Mouse (Mus musculus) layer of hippocampus, adult 11-12 months (tissue): ENCODE measurements around the gene Def6.

Experiments
- DNase-seq: peaks from one replicate; pipeline ENCODE4 v3.0.0; 2022; ENCODE audit warnings: low spot score

Def6 gene

DNA sequence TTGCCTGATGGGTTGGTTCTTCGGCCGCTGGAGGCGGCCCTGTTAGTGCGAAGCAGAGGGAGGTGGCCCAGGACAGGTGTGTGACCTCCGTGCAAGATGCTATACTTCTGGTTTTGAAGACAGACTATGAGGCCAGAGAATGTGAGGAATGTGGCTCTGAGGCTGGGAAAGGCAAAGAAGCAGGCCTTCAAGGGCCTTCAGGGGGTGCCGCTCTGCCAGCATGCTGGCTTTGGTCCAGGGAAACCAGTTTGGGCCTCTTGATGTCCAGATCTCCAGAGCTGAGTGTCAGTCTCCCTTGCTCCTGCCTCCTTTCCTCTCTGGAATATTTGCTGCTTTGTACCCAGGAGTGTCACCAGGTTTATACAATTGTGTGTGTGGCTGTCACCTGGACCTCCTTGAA is 34.7 kb downstream of the Def6 start:
- DNase-seq: no peak

DNA sequence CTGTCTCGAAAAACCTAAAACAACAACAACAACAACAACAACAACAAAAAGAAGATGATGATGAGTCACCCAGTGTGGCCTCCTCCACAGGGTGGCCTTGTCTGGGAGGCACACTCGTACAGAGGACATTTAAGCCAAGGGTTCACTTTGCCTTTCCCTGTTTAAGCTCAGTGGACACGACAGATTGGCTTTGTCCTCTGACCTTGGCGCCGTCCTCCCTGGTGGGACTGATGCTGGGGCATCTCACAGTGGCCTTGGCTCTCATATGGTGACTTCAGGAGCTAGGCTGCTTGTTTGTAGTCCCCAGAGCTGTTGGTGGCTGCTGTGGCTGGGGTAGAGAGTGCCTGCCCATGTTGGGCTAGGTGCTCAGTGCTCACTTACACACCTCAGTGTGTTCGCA is 36.6 kb downstream of the Def6 start:
- no peak for DNase-seq

DNA sequence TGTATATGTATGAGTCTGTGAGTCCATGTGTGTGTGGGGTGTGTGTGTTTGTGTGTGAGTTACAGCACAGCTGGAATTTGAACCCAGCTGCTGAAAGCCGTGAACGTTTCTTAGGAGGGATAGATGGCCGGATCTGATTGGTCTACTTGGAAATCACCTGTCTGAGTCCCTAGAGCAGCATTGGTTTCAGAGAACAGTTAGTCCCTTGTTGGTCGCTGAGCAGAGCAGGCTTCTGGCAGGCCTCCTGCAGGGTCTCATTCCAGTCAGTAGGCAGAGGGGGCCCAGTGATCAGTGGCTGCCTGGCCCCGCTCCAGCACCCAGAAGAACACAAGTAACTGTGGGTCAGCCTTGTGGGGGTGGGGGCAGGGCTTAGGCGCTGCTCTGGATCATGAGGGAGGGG is 37.1 kb downstream of the Def6 start:
- peak; percentile 65 for DNase-seq

DNA sequence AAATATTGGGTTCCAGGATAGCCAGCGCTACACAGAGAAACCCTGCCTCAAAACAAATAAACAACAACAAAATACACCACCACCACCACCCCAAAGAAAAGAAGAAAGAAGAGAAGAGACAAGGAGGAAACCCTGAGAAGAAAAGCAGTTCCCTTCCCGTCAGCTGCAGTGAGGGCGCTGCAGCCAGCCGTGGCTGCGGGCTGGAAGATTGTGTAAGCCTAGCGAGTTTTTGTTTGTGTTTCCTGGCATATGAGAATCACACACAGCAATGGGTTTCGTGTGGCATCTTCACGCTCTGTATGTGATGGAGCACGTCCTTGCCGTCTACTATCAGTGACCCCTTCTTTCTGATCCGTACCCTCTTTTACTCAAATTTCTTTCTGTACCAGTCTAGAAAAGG is 39.1 kb downstream of the Def6 start:
- DNase-seq: no peak

DNA sequence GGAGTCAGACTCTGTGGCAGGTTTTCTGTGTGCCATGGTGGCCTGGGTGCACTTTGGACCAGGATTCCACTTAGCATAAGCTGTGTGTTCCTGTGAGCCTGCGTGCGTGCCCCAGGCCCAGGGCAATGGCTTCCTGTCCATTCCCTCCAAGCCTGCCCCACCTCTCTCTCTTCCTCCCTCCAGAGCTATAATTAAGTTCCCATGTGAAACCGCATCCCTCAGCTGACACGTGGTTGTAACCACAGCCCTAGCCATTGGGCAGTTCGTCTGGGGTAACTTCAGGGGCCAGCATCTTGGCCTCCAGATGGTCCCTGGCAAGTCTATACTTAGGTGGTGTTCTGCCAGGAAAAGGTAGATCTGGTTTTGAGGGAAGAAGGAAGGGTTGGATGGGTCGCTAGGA is 40.0 kb downstream of the Def6 start:
- DNase-seq: peak; percentile 57

DNA sequence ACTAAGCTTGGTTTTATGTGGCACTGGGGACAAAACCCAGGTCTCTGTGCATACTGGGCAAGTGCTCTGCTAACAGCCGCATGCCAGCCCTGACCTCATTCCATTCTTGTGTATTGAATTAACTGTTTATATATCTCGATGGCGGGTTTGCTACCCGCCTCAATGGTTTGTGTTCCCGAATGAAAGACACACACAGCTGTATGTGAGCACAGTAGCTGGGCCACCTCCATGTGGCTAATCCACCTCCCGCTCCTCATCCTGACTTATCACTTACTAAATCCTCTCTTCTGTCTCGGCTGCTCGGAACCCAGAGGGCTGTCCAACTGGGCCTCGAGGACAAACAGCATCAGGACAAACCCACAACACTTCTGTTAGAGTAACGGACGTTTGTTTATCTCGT is 41.5 kb downstream of the Def6 start:
- no peak for DNase-seq

DNA sequence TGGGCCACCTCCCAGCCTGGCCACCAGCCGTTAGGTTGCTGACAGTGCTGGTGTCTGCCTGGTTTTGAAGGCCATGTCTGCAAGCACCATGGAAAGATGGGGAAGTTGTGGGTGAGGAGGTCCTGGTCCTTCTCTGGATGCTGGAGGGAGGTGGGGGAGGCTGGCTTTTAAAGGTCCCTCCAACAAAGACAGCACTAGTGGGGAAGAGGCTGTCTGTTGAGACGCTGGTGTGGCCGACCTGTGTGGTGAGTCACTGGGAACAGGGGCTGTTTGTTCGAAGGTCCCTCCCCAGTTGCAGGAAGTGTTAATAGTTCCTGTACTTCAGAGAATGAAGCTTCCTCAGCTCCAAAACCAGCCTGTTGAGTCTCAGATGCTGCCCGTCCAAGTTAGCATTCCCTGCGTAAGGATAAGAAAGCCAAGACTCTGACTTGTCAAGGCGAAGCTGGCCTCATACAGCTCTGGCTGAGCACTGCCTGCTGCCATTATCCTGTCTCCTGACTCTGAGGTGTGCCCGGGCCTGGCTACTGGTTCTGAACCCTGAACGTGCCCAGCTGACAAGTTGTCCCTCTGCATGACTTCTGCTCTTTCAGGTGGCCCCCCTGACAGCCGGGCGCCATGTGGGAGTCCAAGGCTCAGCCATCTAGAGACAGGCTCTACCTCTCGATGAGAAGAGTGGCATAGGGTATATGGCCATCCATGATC is 44.2 kb downstream of the Def6 start:
- no peak for DNase-seq

DNA sequence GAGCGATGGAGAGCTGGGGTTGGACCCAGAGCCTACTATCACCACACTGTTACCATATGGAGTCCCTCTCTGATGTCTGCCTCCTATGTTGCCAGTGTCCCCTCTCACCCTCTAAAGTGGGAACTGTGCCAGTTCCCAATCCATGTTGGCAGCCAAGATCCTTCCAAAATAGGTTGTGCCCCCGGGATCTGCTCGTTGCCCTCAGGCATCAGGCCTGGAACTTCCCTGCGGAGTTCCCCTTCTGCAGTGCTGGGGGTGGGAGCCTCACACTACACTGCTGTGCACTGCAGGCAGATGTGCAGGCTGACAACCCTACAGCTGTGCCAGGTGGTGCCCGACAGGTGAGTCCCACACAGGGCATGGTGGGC is 44.7 kb downstream of the Def6 start:
- DNase-seq: no peak

DNA sequence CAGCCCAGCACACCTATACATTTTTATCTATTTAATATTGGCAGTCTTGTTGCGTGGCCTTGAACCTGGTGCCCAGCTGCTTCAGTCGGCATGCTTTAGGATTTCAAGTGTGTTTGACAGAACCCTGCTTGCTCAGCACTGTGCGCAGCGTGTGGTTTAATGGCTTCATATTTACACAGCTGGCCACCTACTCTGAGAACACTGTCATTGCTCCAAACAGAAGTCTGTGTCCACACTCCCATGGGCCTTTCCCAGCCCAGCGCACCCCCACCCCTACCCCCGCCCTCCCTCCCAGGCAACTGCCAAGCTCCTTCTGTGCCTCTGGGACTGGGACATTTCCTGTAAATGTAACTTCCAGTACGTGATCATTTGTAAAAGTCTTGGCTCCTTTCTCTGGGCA is 45.6 kb downstream of the Def6 start:
- no peak for DNase-seq

DNA sequence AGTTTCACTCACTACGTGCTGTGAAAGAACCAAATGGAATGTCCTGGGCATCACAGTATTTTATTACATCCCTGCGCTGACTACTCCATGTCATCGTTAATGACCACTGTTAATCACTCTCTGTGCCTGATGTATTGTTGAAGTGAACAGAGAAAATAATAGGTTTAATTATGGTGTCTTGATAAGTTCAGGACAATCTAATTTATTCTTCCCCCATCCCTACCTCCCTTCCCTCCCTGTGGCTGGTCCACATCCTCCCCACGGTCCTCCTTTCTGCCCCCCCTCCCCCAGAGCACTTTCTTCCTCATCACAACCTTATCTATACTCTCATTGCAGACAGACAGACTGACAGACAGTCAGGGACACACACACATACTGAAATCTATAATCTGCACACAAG is 47.2 kb downstream of the Def6 start:
- no peak for DNase-seq

DNA sequence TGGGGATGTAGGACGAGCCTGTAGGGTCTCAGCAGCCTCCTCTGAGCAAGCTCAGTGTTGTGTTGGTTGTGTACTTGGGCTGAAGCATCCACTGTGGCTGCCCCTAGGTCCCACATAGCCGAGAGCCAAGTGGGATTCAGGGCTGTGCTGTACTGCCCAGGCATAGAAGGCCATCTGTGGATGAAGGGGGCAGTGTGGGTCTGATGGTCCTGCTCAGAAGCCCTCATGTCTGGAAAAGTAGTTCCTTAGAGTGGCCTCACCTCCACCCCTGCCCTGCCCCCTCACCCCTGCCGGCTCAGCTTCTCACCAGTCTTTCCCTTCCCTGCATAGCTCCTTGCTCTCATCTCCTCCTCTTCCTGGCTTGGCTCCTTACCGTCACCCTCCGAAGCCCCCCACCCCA is 48.1 kb downstream of the Def6 start:
- no peak for DNase-seq

DNA sequence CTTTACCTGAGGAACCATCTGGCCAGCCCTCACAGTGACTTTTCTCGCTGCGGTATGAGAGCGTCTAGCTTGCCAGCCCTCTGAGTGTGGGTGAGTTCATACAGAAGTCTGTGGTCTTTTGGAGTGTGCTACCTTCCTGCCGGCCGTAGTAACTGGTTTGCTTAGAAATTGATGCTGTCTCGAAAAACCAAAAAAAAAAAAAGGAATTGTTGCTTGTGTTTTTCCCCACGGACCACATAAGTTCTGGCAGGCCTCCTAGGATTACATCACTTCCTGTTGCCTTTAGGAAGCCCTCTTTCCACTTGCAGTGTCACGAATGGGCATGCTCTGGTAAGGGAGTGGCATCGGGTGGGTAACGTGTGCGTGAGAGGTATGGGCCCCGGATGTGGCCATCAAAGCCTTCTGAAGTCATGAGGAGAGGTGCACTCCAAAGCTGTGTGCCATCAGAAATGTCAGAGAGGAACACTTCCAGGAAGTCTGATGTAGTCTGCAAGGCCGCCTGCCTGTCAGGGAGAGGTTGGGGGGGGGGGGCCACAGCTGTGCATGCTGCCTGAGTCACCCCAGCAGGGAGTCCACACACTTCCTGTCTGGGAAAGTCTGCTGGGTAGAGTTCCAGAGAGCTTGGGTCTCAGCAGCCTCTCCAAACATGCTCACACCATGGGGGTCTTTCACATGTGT is 49.2 kb downstream of the Def6 start:
- DNase-seq: peak; percentile 63

DNA sequence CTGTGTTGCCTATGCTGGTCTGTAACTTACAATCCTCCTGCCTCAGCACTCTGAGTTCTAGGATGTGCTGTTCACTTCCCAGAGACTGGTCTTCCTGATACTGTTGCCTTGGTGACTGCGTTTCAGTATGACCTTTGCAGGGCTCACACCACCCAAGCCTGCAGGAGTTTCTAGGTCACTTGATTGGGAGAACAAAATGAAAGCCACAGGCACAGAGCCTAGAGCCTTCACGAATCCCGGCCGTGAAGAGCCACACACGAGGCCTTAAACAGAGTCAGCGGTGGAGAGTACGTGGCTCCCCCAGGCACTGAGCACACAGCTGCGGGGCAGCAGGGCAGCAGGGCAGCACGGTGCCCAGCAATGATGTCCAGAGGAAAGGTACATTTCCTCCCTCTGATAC is 50.7 kb downstream of the Def6 start:
- DNase-seq: no peak

DNA sequence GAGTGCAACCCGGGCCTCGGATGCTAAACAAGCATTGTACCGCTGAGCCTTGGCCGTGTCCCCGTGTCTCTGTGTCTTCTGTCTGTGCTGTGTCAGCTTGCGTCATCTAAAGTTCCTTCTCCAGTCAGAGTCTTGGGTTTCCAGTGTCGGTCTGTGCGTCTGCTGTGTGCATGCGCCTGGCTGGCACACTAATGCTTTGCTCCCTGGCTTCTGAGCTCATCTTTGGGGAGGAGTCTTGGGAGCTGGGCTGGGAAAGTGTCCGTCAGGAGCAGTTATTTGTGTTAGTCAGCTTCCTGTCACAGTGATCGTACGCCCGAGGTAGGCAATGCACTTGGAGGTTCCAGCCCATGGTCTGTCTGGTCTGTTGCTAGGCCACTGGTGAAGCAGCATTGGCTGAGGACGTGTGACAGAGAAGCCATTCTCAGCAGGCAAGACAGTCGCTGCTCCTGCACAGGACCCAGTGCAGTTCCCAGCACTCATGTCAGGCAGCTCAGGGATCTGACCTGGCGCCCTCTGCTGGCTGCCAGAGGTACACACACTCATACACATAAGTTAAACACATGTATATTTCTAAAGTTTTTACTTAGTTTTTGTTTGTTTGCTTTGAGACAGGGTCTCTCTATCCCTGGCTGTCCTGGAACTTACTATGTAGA is 52.4 kb downstream of the Def6 start:
- no peak for DNase-seq

DNA sequence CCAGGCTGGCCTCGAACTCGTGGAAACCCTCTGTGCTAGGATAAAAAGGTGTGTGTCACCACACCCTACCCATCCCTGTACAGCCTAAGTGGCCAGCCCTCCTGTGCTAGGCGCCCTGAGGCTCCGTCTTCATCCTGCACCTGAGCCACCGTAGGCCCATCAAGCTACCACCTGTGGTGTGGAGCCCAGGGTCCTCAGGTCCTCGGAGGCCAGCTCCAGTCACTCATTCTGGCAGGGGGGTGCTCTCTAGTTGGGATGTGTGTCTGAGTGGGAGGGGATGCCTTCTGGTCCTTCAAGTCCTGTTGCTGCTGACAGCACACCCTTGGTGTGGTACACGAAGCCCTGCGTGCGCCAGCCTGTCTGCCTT is 52.9 kb downstream of the Def6 start:
- DNase-seq: no peak

DNA sequence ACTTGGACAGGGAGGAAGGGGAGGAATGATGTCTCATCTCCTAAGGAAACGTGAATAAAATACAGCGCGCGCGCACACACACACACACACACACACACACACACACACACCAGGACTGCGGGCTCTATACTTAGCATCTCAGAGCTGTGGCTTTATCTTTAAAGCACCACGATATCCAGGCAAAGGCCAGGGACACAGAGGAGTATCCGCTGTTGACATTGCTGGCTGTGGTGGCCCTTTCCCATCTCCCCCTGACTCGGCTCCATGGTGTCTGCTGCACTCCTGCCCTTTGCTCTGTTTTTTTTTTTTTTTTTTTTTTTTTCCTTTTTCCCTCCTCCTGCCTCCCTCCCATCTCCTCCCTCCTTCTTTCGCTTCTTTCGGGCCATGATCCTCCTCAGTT is 54.2 kb downstream of the Def6 start:
- no peak for DNase-seq

DNA sequence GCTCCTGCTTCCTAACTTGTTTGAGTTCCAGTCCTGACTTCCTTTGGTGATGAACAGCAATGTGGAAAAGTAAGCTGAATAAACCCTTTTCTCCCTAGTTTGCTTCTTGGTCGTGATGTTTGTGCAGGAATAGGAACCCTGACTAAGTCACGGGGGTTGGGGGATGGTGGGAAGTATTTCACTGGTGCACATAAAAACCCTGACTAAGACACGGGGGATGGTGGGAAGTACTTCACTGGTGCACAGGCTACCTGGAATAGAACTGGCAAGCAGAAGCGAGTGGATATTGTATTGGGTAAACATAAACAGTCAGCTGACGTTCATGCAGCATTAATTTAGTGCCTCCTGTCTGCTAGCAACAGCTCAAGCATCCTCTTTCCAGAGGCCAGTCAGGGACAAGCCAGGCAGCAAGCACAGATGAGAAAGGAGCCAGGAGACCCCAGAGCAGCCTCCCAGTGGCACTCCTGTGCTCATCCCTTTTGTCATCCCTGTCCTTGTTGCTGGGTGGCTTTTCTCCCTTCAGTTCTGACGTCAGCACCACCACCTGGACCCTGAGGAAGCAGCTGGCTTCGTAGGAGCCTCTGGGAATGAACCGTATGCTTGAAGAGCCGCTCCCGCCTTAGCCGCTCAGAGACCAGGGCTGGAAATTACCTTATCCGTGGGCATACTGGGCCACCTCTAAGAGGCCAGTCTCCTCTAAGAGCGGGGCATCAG is 55.8 kb downstream of the Def6 start:
- peak; percentile 56 for DNase-seq

DNA sequence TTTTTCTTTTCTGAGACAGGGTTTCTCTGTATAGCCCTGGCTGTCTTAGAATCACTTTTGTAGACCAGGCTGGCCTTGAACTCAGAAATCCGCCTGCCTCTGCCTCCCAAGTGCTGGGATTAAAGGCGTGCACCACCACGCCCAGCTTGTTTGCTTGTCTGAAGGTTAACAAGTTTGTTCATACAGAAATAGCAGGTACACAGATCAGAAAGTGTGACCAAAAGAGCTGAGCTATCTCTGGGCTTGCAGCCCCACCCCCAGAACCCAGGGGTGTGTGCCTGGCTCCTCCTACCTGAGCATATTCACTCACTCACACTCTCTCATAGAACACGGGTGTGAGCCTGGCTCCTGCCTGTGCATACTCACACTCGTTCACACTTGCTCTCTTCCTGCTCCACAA is 59.7 kb downstream of the Def6 start:
- no peak for DNase-seq

DNA sequence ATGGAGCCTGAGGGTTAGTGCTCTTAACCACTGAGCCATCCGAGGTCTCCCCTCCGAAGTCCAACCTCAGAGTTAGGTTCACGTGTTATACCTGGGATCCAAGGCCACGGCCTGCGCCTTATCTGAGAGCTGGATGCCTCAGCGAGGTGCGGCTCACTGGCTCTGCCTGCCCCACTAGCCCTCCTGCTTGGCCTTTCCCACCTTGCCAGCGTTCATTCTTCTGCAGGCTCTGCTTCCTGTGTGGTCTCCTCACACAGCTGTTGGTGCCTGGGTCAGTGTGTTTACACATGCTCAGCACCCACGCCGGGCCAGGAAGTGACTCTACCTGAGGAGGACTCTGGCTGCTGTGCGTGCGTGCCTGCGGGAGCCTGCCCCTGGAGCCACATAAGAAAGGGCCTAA is 62.6 kb downstream of the Def6 start:
- no peak for DNase-seq

DNA sequence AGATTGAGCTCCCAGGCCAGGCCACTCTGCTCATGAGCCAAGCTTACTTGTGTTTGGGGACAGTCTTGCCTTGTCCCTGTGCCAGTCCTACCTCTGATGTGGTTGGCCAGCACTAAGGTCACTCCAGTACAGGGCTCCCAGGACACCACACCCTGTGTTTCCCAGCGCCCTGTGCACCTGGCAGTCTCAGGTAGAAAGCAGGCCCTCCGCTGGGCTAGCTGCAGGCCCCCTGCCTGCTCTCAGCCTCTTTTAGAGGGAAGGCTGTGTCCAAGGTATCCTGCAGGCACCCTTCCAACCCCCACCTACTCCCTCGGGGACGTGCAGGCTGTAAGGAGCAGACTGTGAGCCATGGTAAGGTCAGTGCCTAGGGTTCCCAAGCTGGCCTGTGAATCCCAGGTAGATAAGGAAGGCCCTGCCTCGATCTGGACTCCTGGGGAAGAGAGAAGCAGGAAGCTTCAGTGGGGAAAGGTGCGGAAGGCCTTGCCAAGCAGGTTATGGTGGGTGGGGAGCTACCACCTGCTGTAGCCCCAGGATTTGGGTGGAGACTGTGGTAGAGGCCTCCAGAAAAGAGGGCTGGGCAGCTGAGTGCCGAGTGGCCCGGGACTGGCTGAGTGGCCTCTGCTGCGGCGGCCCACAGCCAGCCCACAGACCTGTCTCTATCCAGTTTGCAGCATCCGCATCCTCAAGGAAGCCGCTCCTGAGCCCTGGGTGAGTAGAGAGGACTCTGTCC is 64.1 kb downstream of the Def6 start:
- no peak for DNase-seq

DNA sequence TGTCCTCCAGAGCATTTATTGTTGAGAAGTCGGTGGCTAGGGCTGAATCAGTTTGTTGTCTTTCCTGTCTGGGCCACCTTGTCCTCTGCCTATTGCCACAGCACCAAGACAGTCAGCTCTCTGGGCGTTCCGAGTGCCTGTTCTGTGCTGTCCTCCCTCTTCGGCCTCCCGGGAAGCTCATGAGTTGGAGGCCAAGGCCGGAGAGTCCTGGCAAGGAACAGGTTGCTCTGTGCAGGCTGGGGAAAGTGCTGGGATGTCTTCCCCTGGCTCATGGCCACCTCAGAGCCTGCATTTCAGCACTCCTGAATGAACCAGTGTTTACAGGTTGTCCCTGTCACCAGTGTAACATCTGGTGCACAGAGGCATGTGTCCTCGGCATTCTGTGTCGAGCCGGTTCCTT is 64.7 kb downstream of the Def6 start:
- no peak for DNase-seq

DNA sequence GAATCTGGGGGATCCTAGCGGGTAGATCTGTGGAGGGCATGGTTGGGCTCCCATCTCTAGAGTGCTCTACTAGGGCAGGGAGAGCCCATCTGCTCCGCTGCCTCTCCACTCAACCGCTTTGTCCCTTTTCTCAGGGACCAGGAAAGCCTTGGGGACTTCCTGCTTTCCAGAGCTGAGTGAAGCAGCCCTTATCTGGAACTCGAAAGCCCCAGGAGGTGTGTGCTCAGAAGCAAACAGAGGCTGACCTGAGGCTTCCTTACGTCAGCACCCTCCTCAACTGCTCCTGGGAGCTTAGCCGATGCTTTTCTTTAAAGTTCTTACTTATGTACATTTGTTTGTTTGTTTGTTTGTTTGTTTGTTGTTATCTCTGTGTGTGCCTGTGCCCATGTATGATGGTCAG is 65.3 kb downstream of the Def6 start:
- no peak for DNase-seq
